Mouse (Mus musculus) liver, adult (tissue): ENCODE data around the gene Slc13a5.

Experiments
- GATA4 ChIP-seq: IDR thresholded peaks from 2 replicates; pipeline ENCODE4 v1.6.1; 2014; ENCODE audit warnings: mild to moderate bottlenecking, low read length; ENCODE audit not compliant: insufficient replicate concordance

The Slc13a5 gene

DNA sequence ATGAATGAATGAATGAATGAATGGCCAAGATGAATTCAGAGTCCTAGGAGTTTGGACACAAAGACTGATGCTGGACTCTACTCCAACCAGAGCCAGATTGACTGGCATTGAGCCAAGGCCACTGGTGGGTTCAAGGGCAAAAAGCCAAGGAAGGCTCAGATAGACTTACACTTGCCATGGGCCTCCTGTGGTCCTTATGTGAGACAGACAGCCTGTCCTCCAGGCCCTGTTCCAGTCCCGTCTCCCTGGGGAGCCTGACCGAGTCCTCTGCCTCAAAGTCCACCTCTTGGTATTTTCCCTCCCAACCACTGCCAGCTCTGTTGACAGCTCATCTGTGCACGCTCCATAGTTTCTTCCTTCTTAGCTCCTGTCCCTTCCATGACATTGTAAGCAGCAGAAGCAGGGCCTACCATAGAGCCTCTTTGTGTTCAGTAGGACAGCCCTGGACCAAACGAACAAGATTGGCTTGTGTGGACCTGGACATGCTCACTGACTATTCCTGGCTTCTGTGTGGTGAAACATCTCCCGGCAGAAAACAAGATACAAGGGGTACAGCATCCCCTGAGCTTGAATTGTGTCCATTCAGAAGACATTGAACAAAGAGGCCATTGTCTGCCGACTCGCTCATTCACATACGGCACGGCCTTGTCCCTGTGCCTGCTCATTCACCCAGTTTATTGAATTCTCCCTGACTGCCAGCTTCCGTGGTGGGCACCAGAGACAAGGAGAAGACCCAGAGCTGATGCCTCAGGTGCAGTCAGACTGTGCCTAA is 40.8 kb downstream of the Slc13a5 start:
- no peak for TF ChIP-seq GATA4

DNA sequence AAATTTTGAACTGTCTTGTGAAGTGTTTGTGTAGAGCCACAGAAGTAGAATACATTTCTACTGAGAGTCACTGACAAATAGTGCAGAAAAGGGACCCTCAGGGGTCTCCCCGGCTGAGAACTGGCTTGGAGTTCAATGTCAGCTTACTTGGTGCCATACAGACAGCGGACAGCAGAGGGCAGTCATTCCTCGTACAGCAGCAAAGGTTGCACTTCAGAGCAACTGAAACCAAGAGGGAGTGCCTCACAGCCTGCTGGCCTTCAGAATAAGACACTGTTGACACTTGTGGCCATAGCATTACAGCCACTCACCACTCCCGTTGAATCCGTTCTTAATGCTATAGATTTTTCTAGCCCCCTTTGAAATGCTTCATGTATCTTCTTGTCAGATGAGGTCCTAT is 42.2 kb downstream of the Slc13a5 start:
- no peak for TF ChIP-seq GATA4

DNA sequence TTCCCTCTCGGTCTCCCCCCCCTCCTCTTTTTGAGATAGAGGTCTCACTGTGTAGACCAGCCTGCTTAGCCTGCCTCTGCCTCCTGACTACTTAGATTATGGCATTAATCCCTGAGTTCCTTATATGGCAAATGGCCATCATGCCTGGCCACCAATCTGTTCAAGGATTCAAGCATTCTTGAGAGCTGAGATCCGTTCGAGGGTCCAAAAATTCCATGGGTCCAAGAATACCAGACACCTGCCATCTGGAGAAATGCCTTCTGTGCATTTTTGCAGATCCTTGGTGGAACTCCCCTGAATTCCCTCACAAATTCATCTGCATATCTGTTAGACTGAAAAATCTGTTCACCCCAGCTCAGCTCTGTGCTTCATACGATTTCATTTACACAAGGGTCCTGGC is 43.6 kb downstream of the Slc13a5 start:
- no peak for TF ChIP-seq GATA4

DNA sequence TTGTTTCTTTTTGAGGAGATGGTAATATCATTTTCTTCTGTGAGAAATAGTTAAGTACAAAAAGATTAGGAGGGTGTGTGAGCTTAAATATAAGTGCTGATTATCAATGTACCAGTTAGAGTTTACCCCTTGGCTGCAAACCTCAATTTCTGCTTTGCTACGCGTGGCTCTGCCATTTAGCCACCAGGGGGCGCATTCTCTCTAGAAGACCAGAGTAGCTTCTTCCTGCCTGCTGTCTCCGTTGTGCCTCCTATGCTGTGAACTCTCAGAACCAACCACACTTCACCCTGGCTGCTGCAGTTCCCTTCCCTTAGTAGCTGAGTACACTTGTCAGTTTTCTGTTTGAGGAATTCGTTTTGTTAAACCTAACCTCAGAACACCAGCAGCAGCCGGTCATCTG is 45.7 kb downstream of the Slc13a5 start:
- TF ChIP-seq GATA4 = no peak

DNA sequence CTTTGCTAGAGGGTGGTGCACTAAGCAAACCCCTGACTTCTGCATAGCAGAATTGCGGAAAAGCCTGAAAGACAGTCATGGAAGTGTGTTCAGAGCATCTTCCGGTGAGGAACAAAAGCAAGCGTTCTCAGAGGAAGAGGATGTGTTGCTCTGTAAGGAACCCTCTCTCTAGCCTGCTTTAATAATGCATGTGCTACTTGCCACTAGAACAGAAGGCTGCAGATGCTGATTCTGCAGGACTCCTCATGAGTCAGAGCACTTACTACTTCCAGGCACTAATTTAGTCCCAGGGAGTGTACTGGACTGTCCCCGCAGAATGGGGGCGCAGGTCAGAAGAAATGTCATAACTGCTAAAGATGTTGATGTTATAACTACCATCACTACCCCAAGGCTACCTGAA is 49.9 kb downstream of the Slc13a5 start:
- TF ChIP-seq GATA4 = no peak

DNA sequence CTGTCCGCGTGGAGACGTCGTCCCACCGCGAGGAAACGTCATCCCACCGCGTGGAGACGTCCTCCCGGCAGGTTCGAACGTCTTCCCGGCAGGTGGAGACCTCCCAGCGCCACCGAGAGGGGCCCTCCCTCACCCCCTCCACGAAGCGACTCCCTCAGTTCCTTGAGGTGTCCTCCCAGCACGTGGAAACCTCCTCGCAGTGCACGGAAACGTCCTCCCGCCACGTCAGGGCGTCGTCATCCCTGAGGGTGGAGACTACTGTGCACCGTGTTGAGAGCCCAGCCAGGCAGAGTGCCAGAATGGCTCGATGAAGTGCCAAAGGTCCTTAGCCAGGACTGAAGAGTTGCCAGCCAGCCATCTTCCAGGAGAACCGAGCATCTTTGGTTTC is 51.6 kb downstream of the Slc13a5 start, which contains the start of gene Med31:
TSS of gene Med31 (minus strand) at position 183 of the 388 bp plus-strand sequence.
- TF ChIP-seq GATA4 = no peak

DNA sequence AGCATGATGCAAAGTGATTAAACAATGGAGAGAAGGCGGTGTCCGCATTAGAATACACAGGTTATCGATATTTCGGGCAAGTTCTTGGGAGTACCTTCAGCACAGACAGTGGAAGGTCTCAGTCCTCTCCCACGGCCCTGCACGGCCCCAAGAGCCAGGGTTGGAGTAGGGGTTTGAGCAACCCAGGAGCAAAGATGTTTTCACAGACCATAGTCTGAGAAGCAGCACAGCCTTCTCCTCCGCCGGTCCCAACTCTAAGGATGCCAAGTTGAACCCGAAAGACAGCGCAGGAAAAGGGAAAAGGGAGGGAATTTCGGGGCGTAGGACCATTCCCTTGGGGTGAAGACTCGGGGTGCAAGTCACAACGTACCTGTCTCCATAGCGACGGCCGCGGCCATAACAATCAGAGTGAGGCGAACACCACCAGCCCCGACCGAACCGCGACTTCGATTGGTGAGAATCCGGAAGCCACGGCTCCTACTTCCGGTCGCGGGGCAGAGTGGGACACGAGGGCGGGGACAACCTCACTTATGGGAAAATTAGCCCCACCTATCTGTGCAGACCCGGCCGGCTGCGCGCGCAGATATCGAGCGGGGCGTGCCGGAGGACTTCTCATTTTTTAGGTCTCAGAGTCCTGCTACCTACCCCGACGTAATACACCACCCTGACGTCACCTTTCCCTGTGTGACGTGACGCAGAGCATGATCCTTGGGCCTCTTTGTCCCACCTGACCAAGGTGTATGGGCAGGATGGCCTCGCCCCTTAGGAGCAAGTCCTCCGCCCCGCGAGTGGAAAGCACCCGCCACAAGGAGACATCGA is 52.2 kb downstream of the Slc13a5 start:
- TF ChIP-seq GATA4 = peak; percentile 20; the same call in 1 of the 2 replicates

DNA sequence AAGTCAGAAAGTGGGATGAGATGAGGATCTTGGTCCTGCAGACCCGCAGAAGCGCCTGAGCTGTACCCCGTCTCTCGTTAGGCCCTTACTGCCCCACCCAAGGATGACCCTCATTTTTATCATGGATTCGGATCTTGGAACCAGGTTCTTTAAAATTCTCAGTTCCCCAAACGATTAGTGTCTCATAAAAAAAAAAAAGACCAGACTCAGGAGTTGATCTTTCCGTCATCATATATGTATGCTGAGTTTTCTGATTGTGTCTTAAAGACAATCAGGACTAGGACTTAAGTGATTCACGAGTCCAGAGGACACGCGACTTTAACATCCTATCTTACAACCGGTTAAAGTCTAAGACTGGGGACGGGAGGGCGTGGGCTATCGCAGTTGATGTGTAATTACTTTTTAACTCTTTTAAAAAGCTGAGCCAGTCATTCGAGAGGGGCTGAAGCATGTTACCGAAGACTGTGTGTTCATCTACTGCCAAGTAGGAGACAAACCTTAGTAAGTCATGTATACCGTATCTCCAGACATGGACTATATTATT is 59.1 kb downstream of the Slc13a5 start:
- TF ChIP-seq GATA4 = no peak

DNA sequence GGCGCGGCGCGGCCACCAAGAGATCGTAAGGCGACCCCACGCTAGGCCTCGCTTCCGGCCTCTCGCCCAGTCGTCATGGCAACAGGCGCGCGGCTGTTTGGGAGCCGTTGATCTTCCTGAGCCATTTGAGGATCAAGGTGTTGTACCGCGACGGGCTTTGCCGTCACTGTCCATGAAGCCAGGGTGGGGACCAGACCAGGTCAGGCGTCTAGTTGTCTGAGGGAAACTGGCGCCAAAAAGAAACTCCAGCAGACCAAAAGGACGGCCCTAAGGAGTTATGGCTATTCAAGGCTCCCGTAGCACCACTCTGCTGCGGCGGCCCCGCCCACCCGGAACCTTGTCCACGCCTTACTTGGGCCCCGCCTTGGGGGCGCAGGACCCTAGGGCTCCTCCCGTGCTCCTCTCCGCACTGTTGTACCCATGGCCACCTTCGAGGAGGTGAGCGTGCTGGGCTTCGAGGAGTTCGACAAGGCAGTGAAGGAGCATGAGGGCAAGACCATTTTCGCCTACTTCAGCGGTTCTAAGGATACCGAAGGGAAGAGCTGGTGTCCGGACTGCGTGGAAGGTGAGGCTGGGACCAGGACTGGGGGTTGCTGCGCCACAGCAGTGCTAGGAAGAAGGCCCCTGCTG is 59.7 kb downstream of the Slc13a5 start, which contains the start of the genes 4933427D14Rik and Txndc17:
TSS of gene 4933427D14Rik (minus strand) at position 256 of the 630 bp plus-strand sequence.
TSS of gene Txndc17 (plus strand) at position 344 of the 630 bp plus-strand sequence.
- TF ChIP-seq GATA4 = no peak

DNA sequence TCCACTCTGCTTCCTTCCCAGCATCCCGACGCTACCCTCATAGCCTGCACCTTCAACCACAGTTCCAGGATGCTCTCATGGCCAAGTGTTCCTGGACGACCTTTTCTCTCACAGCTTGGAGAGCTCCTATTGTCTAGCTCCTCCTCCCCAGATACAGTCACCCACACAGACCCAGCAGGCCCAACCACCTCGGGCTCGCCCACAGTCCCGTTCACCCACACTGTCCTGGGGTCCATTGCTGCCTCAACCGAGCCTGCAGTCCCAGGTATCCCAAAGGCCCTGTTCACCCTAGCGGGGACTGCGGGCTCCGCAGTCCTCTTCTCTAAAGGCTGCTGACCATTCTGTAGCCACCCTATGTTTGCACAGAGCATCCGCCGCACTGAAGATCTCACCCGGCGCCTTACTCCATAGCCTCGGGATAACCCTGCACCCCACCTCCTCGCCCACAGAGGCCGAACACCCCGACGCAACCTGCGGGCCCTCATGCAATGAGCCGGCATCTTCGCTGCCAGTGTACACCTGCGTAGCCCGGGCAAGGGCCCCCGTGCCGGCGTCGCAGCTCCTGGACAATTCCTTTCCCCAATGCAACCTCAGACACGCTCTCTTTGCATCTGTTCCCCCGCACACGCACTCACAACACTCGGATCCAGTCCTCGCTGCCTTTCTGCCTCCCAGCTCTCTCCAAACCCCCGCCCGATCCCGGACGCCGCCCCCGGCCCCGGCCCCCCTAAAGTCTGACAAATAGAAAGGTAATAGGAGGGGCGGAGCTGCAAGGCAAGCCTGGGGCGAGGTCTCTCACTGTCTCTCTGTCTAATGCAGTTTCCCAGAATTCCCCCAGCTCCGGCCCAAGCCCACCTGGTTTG is 60.5 kb downstream of the Slc13a5 start, which contains the start of gene Gm43951:
TSS of gene Gm43951 (minus strand) at position 500 of the 863 bp plus-strand sequence.
- no peak for TF ChIP-seq GATA4

DNA sequence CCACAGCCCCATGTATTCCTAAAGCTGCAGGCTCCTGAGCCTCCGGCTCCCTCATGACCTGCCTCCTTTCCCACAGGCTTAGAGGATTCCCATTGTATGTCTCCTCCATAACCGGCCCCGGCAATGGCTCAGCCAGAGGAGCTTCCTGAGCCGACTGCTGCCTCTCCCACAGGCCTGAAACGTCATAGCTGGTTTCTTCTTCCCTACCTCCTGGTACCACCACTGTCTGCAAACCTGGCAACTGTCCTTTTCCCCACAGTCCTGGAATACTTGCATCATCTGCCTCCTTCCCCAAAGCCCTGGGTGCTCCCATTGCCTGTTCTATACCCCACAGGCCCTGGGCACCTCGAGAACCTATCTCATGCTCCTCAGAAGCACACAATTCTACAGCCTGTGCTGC is 61.8 kb downstream of the Slc13a5 start:
- no peak for TF ChIP-seq GATA4

DNA sequence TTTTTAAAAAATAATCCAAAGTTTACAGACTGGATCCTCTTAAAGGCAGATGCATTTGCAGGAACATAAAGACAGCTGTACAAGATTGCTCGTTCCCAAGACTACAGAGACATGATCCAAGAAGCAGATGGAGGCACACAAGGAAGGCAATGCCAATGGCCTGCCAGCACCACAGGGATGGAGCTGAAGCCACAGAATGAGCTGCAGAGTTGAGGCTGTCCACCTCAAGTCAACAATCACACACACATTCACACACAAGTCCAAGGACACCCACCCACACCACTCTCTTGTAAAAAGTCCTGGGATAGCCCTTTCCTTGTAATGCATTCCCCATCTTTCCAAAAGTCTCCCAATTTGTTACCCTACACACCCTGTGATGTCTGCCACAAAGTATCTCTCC is 63.6 kb downstream of the Slc13a5 start:
- TF ChIP-seq GATA4 = no peak

DNA sequence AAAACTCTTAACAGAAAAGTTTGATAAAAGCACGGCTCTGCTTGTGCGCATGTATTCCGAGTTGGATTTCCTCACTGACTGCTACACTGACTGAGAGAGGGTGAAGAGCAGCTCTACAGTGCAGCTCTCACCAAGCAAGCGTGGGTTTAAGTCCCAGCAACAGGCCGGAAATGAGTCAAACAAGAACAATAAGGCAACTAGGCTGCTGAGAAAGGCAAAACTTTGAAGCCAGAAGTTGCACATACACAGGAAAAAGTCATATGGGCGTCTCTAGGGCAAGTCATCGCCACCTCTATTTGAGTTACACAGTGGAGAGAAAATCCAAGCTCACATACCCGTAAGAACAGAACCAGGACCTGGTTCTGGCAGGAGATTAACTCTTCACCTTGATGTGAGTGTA is 70.5 kb downstream of the Slc13a5 start:
- no peak for TF ChIP-seq GATA4

DNA sequence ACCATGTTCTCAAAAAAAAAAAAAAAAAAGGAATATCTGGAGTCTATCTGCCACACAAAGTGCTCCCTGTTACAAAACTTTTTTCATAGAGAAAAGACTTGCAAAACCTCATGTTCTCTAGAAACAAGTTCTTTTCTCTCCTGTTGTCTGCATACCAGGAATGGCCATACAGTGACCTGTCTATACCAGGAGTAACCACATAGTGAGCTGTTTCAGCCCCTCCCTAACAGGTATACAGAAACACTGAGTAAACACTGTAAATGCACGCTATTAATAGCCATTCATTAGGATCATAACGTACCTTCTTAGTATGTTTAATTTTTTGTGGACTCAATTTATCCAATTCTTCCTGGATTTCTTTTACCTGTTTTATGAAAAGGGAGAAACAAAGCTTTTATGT is 72.8 kb downstream of the Slc13a5 start:
- TF ChIP-seq GATA4 = no peak
